Mouse (Mus musculus) bone marrow, adult 2 months (tissue): Measurements from ENCODE around the gene Nop2. TPM values are rescaled to one million over a fixed set of nuclear protein-coding genes. Genes with fewer than 3 reads are reported as not detected.

Experiments
- H3K27ac ChIP-seq: fragments of 200-500 bp; 2 replicates; pipeline ENCODE4 v1.5.1; 2012; ENCODE audit warnings: low read depth, mild to moderate bottlenecking, control low read depth, inconsistent platforms, low read length; ENCODE audit not compliant: control insufficient read depth, poor library complexity, insufficient read depth
- H3K4me1 ChIP-seq: fragments of 200-500 bp; 2 replicates; pipeline ENCODE4 v1.6.1; 2011; ENCODE audit warnings: low read length; ENCODE audit not compliant: control insufficient read depth, insufficient read depth
- H3K4me3 ChIP-seq: fragments of 200-500 bp; replicated peaks from 2 replicates; pipeline ENCODE3; 2011; ENCODE audit warnings: mild to moderate bottlenecking, low read depth, low read length, control low read depth; ENCODE audit not compliant: control insufficient read depth
- CTCF ChIP-seq: fragments of 200-500 bp; IDR thresholded peaks from 2 replicates; pipeline ENCODE4 v1.5.1; 2011; ENCODE audit warnings: low read length, control low read depth; ENCODE audit not compliant: control insufficient read depth, insufficient read depth
- POLR2A ChIP-seq: fragments of 200-500 bp; IDR thresholded peaks from 2 replicates; pipeline ENCODE4 v1.6.1; 2011; ENCODE audit warnings: low read depth, mild to moderate bottlenecking, control low read depth, low read length, borderline replicate concordance; ENCODE audit not compliant: control insufficient read depth
- WGBS: fragments of 180-500 bp; shearing (Covaris S2); methylation state at CpG from one replicate; pipeline ENCODE4 v1.1.7; 2018; 5-methylcytosine and 5-hydroxymethylcytosine counted together
- polyA plus RNA-seq: library from polyadenylated mRNA; stranded (reverse); fragments of >200 nt; gene quantifications from 2 replicates; pipeline ENCODE4 v1.2.4, GENCODE M21; 2011; ENCODE audit warnings: low replicate concordance; ENCODE audit not compliant: missing spikeins, insufficient read depth, insufficient read length

The Nop2 gene
- polyA plus RNA-seq, 1 experiment = 25.7 TPM

GRCm38 (mm10) chr6:125152212-125153017, 20.7 kb downstream of the Nop2 start:
- no peak overlapping the region; the same call in 1 of the 2 replicates for H3K27ac ChIP-seq

GRCm38 (mm10) chr6:125153018-125153389, 21.3 kb downstream of the Nop2 start:
- no peak overlapping the region for H3K27ac ChIP-seq
- peaks cover 5% of the 10 kb centered on the region; the same call in 1 of the 2 replicates for H3K4me1 ChIP-seq
- no peak for TF ChIP-seq POLR2A
- TF ChIP-seq CTCF = no peak
- WGBS = 76% methylated on average over 5 of the region's 5 CpGs
- no peak overlapping the region for H3K4me3 ChIP-seq

More at GRCm38 (mm10) chr6:125152212-125153017, 20.7 kb downstream of the Nop2 start:
- 63% methylated on average over 22 of the region's 22 CpGs for WGBS
- Histone ChIP-seq H3K4me1 (peaks cover 5% of the 10 kb centered on the region; the same call in 1 of the 2 replicates), H3K4me3 (no peak overlapping the region)
- no peak for TF ChIP-seq POLR2A
- no peak for TF ChIP-seq CTCF

GRCm38 (mm10) chr6:125153682-125154081, 22.0 kb downstream of the Nop2 start:
- TF ChIP-seq POLR2A (no peak), CTCF (no peak)
- Histone ChIP-seq H3K4me3 (no peak overlapping the region), H3K27ac (no peak overlapping the region), H3K4me1 (peaks cover 1% of the 10 kb centered on the region; the same call in 1 of the 2 replicates)
- WGBS = 74% methylated on average over 4 of the region's 4 CpGs

- Histone ChIP-seq H3K4me3 (no peak overlapping the region), H3K27ac (no peak overlapping the region), H3K4me1 (no peaks in the 10 kb centered on the region; the same call in 1 of the 2 replicates)
- TF ChIP-seq CTCF (peak; percentile 41), POLR2A (no peak)
These were observed 22.8 kb downstream of the Nop2 start for GRCm38 (mm10) chr6:125154550-125154949.

GRCm38 (mm10) chr6:125155262-125155661, 23.6 kb downstream of the Nop2 start:
- H3K27ac ChIP-seq = no peak overlapping the region
- WGBS = 67% methylated on average over 8 of the region's 8 CpGs
- no peak for TF ChIP-seq POLR2A
- no peak for TF ChIP-seq CTCF
- H3K4me3 ChIP-seq = no peak overlapping the region
- no peaks in the 10 kb centered on the region; the same call in 1 of the 2 replicates for H3K4me1 ChIP-seq

GRCm38 (mm10) chr6:125156491-125156890, 24.8 kb downstream of the Nop2 start:
- no peak overlapping the region for H3K4me3 ChIP-seq
- no peak for TF ChIP-seq CTCF
- TF ChIP-seq POLR2A = no peak
- no peak overlapping the region for H3K27ac ChIP-seq
- WGBS = 84% methylated on average over 3 of the region's 3 CpGs
- H3K4me1 ChIP-seq = peaks cover 3% of the 10 kb centered on the region

- Histone ChIP-seq H3K4me3 (no peak overlapping the region), H3K27ac (no peak overlapping the region), H3K4me1 (peaks cover 3% of the 10 kb centered on the region)
- no peak for TF ChIP-seq POLR2A
- 85% methylated on average over 7 of the region's 7 CpGs for WGBS
These were observed 25.4 kb downstream of the Nop2 start for GRCm38 (mm10) chr6:125156903-125157614.

GRCm38 (mm10) chr6:125158944-125159492, 27.3 kb downstream of the Nop2 start:
- H3K27ac ChIP-seq = no peak overlapping the region
- WGBS = 89% methylated on average over 15 of the region's 15 CpGs
- no peak overlapping the region for H3K4me3 ChIP-seq
- H3K4me1 ChIP-seq = peaks cover 3% of the 10 kb centered on the region
- TF ChIP-seq CTCF (no peak), POLR2A (no peak)
